ENCODE assay signal across 8 mouse cellular contexts in the genomic region with DNA sequence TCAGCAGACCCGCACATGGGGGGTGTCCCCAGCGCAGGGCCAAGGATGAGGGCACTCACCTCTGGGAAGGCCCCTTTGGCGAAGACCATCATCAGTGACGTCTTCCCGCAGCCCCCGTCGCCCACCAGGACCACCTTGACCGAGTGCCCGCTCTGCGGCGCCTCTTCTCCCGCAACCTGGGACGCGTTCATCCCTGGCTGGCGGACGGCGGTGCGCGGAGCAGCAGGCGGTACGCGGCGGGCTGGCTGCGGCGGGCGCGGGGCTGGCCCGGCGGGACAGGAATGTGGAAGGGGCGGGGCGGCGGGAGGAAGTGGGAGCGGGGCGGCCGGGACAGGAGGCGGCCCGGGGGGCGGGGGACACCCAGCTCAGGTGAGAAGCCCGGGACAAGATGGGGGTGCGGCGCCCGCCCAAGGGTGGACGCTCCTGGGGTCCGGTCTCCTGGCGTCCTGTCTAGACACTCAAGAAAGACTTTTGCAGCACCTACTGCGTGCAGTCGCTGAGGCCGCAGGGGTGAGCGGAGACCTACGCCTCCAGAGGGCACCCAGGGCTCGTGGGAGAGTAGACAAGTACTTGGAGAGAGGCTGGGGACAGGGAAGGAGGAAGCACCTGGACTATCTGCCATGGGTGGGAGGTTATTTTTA. TPM values are rescaled to one million over a fixed set of nuclear protein-coding genes. Genes with fewer than 3 reads are reported as not detected.
DNase-seq lines count a peak whose midpoint lies in the region; ATAC-seq and TF ChIP-seq lines count a peak whose summit lies in the region.

Gene Rhod, minus strand, starts transcription at position 272 of the 641 bp plus-strand sequence.

- peaks cover 4% of the 10 kb centered on the region; the same call in 1 of the 2 replicates for H3K4me1 ChIP-seq in embryonic fibroblast, embryonic 13.5 days (ENCODE audit: control insufficient read depth, insufficient read depth, low read length)
- H3K4me1 ChIP-seq in limb, embryonic 11.5 days (ENCODE audit: control insufficient read depth, insufficient read depth, low read length), result peaks cover 8% of the 10 kb centered on the region; the same call in 1 of the 2 replicates
- H3K4me1 ChIP-seq in midbrain, embryonic 14.5 days (ENCODE audit: control insufficient read depth, insufficient read depth, low read length), result peaks cover 8% of the 10 kb centered on the region; the same call in 1 of the 2 replicates

- peak within 1 kb of the TSS; percentile 64 for H3K9ac ChIP-seq in limb, embryonic 11.5 days (ENCODE audit: low read length)
- peak within 1 kb of the TSS; percentile 52 for H3K9ac ChIP-seq in midbrain, embryonic 14.5 days (replicated peaks; ENCODE audit: low read length)

- peak within 1 kb of the TSS; percentile 84 for H3K27ac ChIP-seq in embryonic fibroblast, embryonic 13.5 days (ENCODE audit: insufficient read depth, low read length)
- H3K27ac ChIP-seq in limb, embryonic 11.5 days (replicated peaks; ENCODE audit: low read depth, low read length), result no peak within 1 kb of the TSS
- no peak within 1 kb of the TSS for H3K27ac ChIP-seq in midbrain, embryonic 14.5 days (replicated peaks; ENCODE audit: low read depth, low read length)

- no peaks in the 10 kb centered on the region for H3K36me3 ChIP-seq in limb, embryonic 11.5 days (ENCODE audit: control insufficient read depth, insufficient read depth, low read length)
- no peaks in the 10 kb centered on the region for H3K36me3 ChIP-seq in midbrain, embryonic 14.5 days (ENCODE audit: control insufficient read depth, insufficient read depth, low read length)

- WGBS in limb, embryonic 11.5 days, result 0% methylated on average over 47 of the region's 51 CpGs
- under 1% methylated on average over 51 of the region's 51 CpGs for WGBS in midbrain, embryonic 14.5 days

- no peaks in the 10 kb centered on the region for H3K27me3 ChIP-seq in limb, embryonic 11.5 days (ENCODE audit: control insufficient read depth, insufficient read depth, low read length)
- H3K27me3 ChIP-seq in midbrain, embryonic 14.5 days (ENCODE audit: control insufficient read depth, insufficient read depth, low read length), result 0 out of 2 replicates have a peak, but pooled peaks cover 3% of the 10 kb centered on the region

- TF ChIP-seq POLR2A in embryonic fibroblast, embryonic 13.5 days (IDR thresholded peaks at IDR 0.05; ENCODE audit: low read depth, low read length), result peak; percentile 77

- intact Hi-C loops in heart, postnatal 36 days (cut with DNase I), result no loop called here
- intact Hi-C loops in left cerebral cortex, postnatal 14 days (cut with DNase I), result no loop called here

- TF ChIP-seq CTCF in embryonic fibroblast, embryonic 13.5 days (IDR thresholded peaks at IDR 0.05; ENCODE audit: borderline replicate concordance, insufficient read depth, low read length), result no peak

- no peaks in the 10 kb centered on the region for H3K9me3 ChIP-seq in limb, embryonic 11.5 days (ENCODE audit: control insufficient read depth, low read length)
- no peaks in the 10 kb centered on the region for H3K9me3 ChIP-seq in midbrain, embryonic 14.5 days (ENCODE audit: control insufficient read depth, low read length)

- peak within 1 kb of the TSS; percentile 85 for H3K4me2 ChIP-seq in limb, embryonic 11.5 days (ENCODE audit: low read depth, severe bottlenecking)
- H3K4me2 ChIP-seq in midbrain, embryonic 14.5 days (ENCODE audit: low read length), result peak within 1 kb of the TSS; percentile 85

- DNase-seq in thymus, postnatal 14 days, result peak; percentile 44
- no peak for DNase-seq in thymus, adult 18-20 months
- DNase-seq in heart, postnatal 36 days, result peak; percentile 62 to 63
- DNase-seq in limb, embryonic 11.5 days (ENCODE audit: low spot score), result peak; percentile 76
- DNase-seq in midbrain, embryonic 14.5 days, result peak; percentile 60
- DNase-seq in urinary bladder, postnatal 36 days (ENCODE audit: low spot score in 2 of 2), result peak; percentile 53 to 62
- no peak for DNase-seq in left cerebral cortex, postnatal 14 days (ENCODE audit: low spot score in 2 of 2)

- peak; percentile 58 for ATAC-seq in limb, embryonic 11.5 days (ENCODE audit: insufficient number of reproducible peaks, low FRiP score, low TSS enrichment, low read depth)
- ATAC-seq in midbrain, embryonic 14.5 days (ENCODE audit: low FRiP score, low TSS enrichment), result no peak

- peak within 1 kb of the TSS; percentile 97 for H3K4me3 ChIP-seq in embryonic fibroblast, embryonic 13.5 days (ENCODE audit: insufficient read depth, low read length)
- H3K4me3 ChIP-seq in limb, embryonic 11.5 days (ENCODE audit: low read depth, low read length), result peak within 1 kb of the TSS; percentile 53
- H3K4me3 ChIP-seq in midbrain, embryonic 14.5 days (replicated peaks; ENCODE audit: low read depth, low read length), result peak within 1 kb of the TSS; percentile 44

RNA-seq across cellular contexts. Expression of gene Rhod, which starts in this region (rescaled TPM):
- 24.1 and 29.2 TPM in 2 replicates for polyA plus RNA-seq in embryonic fibroblast, embryonic 13.5 days (2011; ENCODE audit: insufficient read length, low read depth, missing spikeins)
- 1 to 10 TPM; 5.5 to 5.8 TPM for total RNA-seq in heart, postnatal 36 days (2021)
- polyA plus RNA-seq in limb, embryonic 11.5 days (2014; fragmentation: Nextera tagmentation; extraction: Ambion mirVana), result 37.3 and 39.0 TPM in 2 replicates
- polyA plus RNA-seq in midbrain, embryonic 14.5 days (2014; fragmentation: Nextera tagmentation; extraction: Ambion mirVana), result 2.6 and 4.8 TPM in 2 replicates
- 1 to 10 TPM; 1.3 to 1.4 TPM for total RNA-seq in left cerebral cortex, postnatal 14 days (2021)

Comparison
In these comparisons a context has a peak if more than half of its experiments do, and no peak if none do; other contexts are left out.
1. DNase-seq: peak in thymus, postnatal 14 days (single experiment), heart, postnatal 36 days (2 of 2), limb, embryonic 11.5 days (single experiment), midbrain, embryonic 14.5 days (single experiment) and urinary bladder, postnatal 36 days (2 of 2); none in thymus, adult 18-20 months (0 of 2) and left cerebral cortex, postnatal 14 days (0 of 2).
2. H3K4me3 ChIP-seq: peak in every context shown above with its lines; median percentile 97 in embryonic fibroblast, embryonic 13.5 days; 53 in limb, embryonic 11.5 days; 44 in midbrain, embryonic 14.5 days.